In the genomic region with DNA sequence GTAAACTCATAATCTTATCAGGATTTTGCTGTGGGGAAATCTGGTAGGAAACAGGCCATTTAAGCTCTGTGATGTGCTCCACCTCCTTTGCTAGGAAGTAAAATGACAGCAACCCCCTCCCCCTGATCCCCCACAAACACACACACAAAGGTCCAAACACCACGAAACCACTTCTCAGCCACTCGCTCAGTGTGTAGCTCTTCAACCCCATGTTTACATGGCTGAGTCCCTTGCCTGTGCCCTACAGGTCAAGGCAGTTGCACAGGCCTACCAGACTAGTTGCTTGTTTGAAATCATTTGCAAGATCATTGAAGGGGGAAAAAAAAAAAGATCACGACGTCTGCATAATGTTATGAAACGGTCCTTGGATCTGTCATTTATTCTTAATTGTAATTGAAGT, we compare ENCODE assay signal across 14 mouse cellular contexts.
"Had no signal": no experiment of that assay in that cellular context is flagged by ENCODE, and none has a peak within 500 bp of the region (broad histone marks: within the 10 kb centered on the region; RNA-seq: fewer than 3 reads in every experiment).

No protein-coding gene starts in this region.

- H3K9me3 ChIP-seq: limb, embryonic 15.5 days; neural tube, embryonic 12.5 days; stomach, embryonic 15.5 days had no signal

- H3K27ac ChIP-seq: kidney, postnatal 0 days; limb, embryonic 15.5 days; neural tube, embryonic 12.5 days; stomach, embryonic 15.5 days had no signal

- DNase-seq: kidney, adult 11 months; kidney, adult 9 months; kidney, postnatal 36 days; left cerebral cortex, postnatal 4 days; lung, postnatal 36 days; midbrain, embryonic 14.5 days; right cerebral cortex, postnatal 14 days; thymus, adult 2 months; thymus, postnatal 25 days had no signal

- H3K9ac ChIP-seq: limb, embryonic 15.5 days; neural tube, embryonic 12.5 days; stomach, embryonic 15.5 days had no signal

- ATAC-seq: lung, postnatal 0 days had no signal

- H3K4me3 ChIP-seq: limb, embryonic 15.5 days; neural tube, embryonic 12.5 days; stomach, embryonic 15.5 days had no signal

- H3K27me3 ChIP-seq: limb, embryonic 15.5 days; neural tube, embryonic 12.5 days; stomach, embryonic 15.5 days had no signal

- H3K36me3 ChIP-seq: limb, embryonic 15.5 days; neural tube, embryonic 12.5 days; stomach, embryonic 15.5 days had no signal

- H3K4me2 ChIP-seq: limb, embryonic 15.5 days; neural tube, embryonic 12.5 days; stomach, embryonic 15.5 days had no signal
